Mouse (Mus musculus): ENCODE data around the gene Asah2. TPM values are rescaled to one million over a fixed set of nuclear protein-coding genes. Genes with fewer than 3 reads are reported as not detected.

The Asah2 gene
- polyA plus RNA-seq, 1 experiment from 2014 or later: 3.3 TPM

DNA sequence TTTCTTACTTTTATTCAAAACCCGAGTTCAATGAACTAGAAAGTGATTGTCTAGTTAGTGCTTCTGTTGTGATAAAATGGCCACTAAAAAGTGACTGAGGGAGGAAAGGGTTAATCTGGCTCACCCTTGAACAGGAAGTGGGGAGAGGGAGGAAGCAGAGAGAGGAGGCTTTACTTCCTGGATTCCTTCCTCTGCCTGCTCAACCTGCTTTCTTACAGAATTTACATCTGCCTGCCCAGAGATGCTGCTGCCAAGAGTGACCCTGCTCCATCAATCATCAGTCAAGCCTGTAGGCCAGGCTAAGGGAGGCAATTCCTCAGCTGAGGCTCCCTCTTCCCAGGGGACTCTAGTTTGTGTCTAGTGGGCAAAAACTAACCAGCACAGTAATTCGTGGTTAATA lies 132.1 kb downstream of the Asah2 start:
- no peak overlapping the region for H3K27ac ChIP-seq (replicated peaks in 1 of 2; ENCODE audit: control insufficient read depth in 1 of 2, insufficient read depth in 1 of 2, low read depth in 2 of 2, low read length in 2 of 2)
- no peaks in the 10 kb centered on the region for H3K9me3 ChIP-seq (ENCODE audit: control insufficient read depth, low read length)
- H3K9ac ChIP-seq (ENCODE audit: low read length): no peak overlapping the region
- 59% methylated on average over 2 of the region's 2 CpGs for WGBS
- H3K4me3 ChIP-seq (ENCODE audit: control insufficient read depth in 1 of 2, insufficient read depth in 1 of 2, low read depth in 1 of 2, low read length in 2 of 2): no peak overlapping the region
- no peaks in the 10 kb centered on the region for H3K36me3 ChIP-seq (ENCODE audit: control insufficient read depth, insufficient read depth, low read length)
- no peaks in the 10 kb centered on the region for H3K27me3 ChIP-seq (ENCODE audit: control insufficient read depth, insufficient read depth, low read length)
- H3K4me1 ChIP-seq (ENCODE audit: control insufficient read depth in 2 of 2, insufficient read depth in 2 of 2, low read length in 2 of 2): peaks cover 0 to 3% of the 10 kb centered on the region in 2 experiments; a peak in 2 of 4 replicates
- ATAC-seq (ENCODE audit: insufficient number of reproducible peaks, insufficient read depth, low FRiP score, low read depth): no peak
- H3K4me2 ChIP-seq (ENCODE audit: low read length): no peak overlapping the region

DNA sequence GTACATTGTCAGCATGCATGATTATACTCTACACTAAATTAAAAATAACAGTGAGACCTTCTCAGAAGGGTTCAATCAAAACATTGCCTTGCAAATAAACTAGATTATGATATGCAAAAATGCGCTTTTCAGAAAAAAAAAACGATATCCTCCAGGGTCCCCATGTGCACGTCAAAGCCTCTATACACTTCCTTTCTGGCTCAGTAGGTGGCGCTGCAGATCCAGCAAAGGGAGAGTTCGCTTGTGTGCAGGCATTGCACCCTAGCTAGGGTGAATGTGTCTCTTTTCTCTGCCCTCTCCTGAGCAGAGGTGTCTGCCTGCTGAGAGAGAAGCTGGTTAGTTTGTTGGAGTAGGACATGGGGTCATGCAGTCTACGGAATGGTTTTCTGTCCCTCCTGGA lies 136.0 kb downstream of the Asah2 start:
- H3K4me1 ChIP-seq (ENCODE audit: control insufficient read depth in 2 of 2, insufficient read depth in 2 of 2, low read length in 2 of 2): peaks cover 0 to 5% of the 10 kb centered on the region in 2 experiments; a peak in 2 of 4 replicates
- WGBS: 10% methylated on average over 6 of the region's 6 CpGs
- H3K27me3 ChIP-seq (ENCODE audit: control insufficient read depth, insufficient read depth, low read length): no peaks in the 10 kb centered on the region
- ATAC-seq (ENCODE audit: insufficient number of reproducible peaks, insufficient read depth, low FRiP score, low read depth): no peak
- no peak overlapping the region for H3K9ac ChIP-seq (ENCODE audit: low read length)
- H3K4me2 ChIP-seq (ENCODE audit: low read length): no peak overlapping the region
- H3K9me3 ChIP-seq (ENCODE audit: control insufficient read depth, low read length): no peaks in the 10 kb centered on the region
- no peak overlapping the region for H3K27ac ChIP-seq (replicated peaks in 1 of 2; ENCODE audit: control insufficient read depth in 1 of 2, insufficient read depth in 1 of 2, low read depth in 2 of 2, low read length in 2 of 2)
- no peaks in the 10 kb centered on the region for H3K36me3 ChIP-seq (ENCODE audit: control insufficient read depth, insufficient read depth, low read length)
- no peak overlapping the region for H3K4me3 ChIP-seq (ENCODE audit: control insufficient read depth in 1 of 2, insufficient read depth in 1 of 2, low read depth in 1 of 2, low read length in 2 of 2)

DNA sequence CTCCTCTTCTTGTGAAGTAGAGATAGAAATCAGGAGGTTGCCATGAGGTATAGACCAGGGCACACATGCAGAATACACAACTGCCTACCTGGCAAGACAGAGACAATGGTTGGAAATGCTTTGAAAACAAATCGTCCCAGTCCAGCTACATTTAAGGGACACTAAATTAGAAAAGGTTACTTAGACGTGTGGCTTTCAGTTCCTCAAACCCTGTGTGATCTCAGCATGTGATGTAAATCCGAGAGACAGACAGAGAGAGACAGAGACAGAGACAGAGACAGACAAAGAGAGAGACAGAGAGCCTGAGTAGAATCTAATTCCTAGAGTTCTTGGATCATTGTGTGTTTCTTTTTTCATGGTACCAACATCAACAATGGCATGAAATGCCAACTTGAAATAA lies 136.6 kb downstream of the Asah2 start:
- Histone ChIP-seq H3K27me3 (ENCODE audit: control insufficient read depth, insufficient read depth, low read length) (no peaks in the 10 kb centered on the region), H3K9ac (ENCODE audit: low read length) (no peak overlapping the region), H3K4me1 (ENCODE audit: control insufficient read depth in 2 of 2, insufficient read depth in 2 of 2, low read length in 2 of 2) (peaks cover 0 to 5% of the 10 kb centered on the region in 2 experiments; a peak in 2 of 4 replicates), H3K9me3 (ENCODE audit: control insufficient read depth, low read length) (no peaks in the 10 kb centered on the region), H3K27ac (replicated peaks in 1 of 2; ENCODE audit: control insufficient read depth in 1 of 2, insufficient read depth in 1 of 2, low read depth in 2 of 2, low read length in 2 of 2) (no peak overlapping the region), H3K4me2 (ENCODE audit: low read length) (no peak overlapping the region), H3K36me3 (ENCODE audit: control insufficient read depth, insufficient read depth, low read length) (no peaks in the 10 kb centered on the region), H3K4me3 (ENCODE audit: control insufficient read depth in 1 of 2, insufficient read depth in 1 of 2, low read depth in 1 of 2, low read length in 2 of 2) (no peak overlapping the region)
- no peak for ATAC-seq (ENCODE audit: insufficient number of reproducible peaks, insufficient read depth, low FRiP score, low read depth)
- 45% methylated on average over 3 of the region's 3 CpGs for WGBS

DNA sequence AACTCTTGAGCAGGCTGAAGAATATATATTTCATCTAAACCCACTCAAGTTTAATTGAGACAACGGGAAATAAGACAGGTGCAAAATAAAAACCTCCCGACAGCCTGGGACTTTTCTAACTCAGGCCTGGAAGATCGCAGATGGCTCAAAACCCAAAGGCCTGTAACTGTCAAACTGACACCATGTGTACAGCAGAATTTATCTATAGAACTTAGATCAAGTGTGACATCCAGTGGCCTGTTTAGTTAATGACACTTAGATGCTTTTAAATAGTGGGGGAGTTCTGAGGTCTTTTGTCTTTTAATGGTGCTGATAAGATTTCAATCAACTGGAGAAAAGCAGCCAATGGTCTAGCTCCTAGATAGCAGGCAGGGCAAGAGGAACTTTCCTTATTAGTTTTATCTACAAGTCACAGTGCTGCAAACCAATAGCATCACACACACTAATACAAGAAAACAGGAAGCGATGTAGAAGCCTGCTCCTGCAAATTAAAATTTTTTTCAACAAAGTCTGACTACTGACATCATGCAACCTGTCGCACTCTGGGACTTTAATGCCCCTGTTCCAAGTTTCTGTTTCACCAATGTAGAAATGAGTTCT lies 140.0 kb downstream of the Asah2 start:
- no peaks in the 10 kb centered on the region for H3K36me3 ChIP-seq (ENCODE audit: control insufficient read depth, insufficient read depth, low read length)
- H3K9me3 ChIP-seq (ENCODE audit: control insufficient read depth, low read length): no peaks in the 10 kb centered on the region
- H3K27me3 ChIP-seq (ENCODE audit: control insufficient read depth, insufficient read depth, low read length): no peaks in the 10 kb centered on the region
- H3K9ac ChIP-seq (ENCODE audit: low read length): no peak overlapping the region
- no peak overlapping the region for H3K4me3 ChIP-seq (ENCODE audit: control insufficient read depth in 1 of 2, insufficient read depth in 1 of 2, low read depth in 1 of 2, low read length in 2 of 2)
- 50% methylated on average over 5 of the region's 5 CpGs for WGBS
- H3K4me1 ChIP-seq (ENCODE audit: control insufficient read depth in 2 of 2, insufficient read depth in 2 of 2, low read length in 2 of 2): 0 out of 4 replicates have a peak, but pooled peaks cover 0 to 3% of the 10 kb centered on the region in 2 experiments
- no peak for ATAC-seq (ENCODE audit: insufficient number of reproducible peaks, insufficient read depth, low FRiP score, low read depth)
- no peak overlapping the region for H3K4me2 ChIP-seq (ENCODE audit: low read length)
- no peak overlapping the region for H3K27ac ChIP-seq (replicated peaks in 1 of 2; ENCODE audit: control insufficient read depth in 1 of 2, insufficient read depth in 1 of 2, low read depth in 2 of 2, low read length in 2 of 2)

DNA sequence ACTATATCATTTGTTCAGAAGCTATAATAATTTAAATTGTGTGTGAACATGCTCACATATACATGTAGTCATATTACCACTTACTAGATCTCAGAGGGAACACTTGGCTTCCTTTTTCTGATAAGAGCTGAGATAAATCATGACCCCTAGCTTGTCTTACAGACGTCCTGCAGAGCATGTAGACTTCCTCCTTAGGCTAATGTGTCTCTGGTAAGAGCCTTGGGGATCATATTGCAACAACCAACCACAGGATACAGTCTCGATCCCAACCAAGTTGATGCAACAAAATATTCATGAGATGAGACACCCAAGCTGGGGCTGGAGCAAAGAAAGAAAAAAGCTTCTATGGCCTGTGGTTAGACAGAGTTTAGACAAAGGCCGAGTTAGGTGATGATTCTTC lies 144.9 kb downstream of the Asah2 start:
- Histone ChIP-seq H3K9ac (ENCODE audit: low read length) (no peak overlapping the region), H3K4me3 (ENCODE audit: control insufficient read depth in 1 of 2, insufficient read depth in 1 of 2, low read depth in 1 of 2, low read length in 2 of 2) (no peak overlapping the region), H3K36me3 (ENCODE audit: control insufficient read depth, insufficient read depth, low read length) (no peaks in the 10 kb centered on the region), H3K4me1 (ENCODE audit: control insufficient read depth in 2 of 2, insufficient read depth in 2 of 2, low read length in 2 of 2) (no peaks in the 10 kb centered on the region), H3K27ac (replicated peaks in 1 of 2; ENCODE audit: control insufficient read depth in 1 of 2, insufficient read depth in 1 of 2, low read depth in 2 of 2, low read length in 2 of 2) (no peak overlapping the region), H3K9me3 (ENCODE audit: control insufficient read depth, low read length) (no peaks in the 10 kb centered on the region), H3K27me3 (ENCODE audit: control insufficient read depth, insufficient read depth, low read length) (no peaks in the 10 kb centered on the region), H3K4me2 (ENCODE audit: low read length) (no peak overlapping the region)
- WGBS: 38% methylated on average over 3 of the region's 3 CpGs
- no peak for ATAC-seq (ENCODE audit: insufficient number of reproducible peaks, insufficient read depth, low FRiP score, low read depth)

DNA sequence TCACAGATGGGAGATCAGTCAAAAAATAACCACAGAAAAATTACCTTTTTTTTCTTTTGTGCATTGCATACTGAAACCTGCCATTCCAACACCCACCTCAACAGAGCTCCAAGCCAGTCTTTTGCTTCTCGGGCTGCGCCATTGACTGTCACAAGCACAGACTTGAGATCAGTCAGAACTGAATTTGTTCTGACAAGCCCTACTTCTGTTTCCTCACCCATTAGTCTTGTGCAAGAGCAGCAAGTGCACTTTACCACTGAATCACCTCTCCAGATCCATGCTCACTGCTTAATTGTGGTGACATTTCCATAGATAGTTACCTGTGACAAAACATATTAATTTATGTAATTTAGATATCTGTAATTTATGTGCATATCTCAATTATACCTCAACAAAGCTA lies 147.6 kb downstream of the Asah2 start:
- H3K4me2 ChIP-seq (ENCODE audit: low read length): no peak overlapping the region
- no peak overlapping the region for H3K9ac ChIP-seq (ENCODE audit: low read length)
- no peak overlapping the region for H3K4me3 ChIP-seq (ENCODE audit: control insufficient read depth in 1 of 2, insufficient read depth in 1 of 2, low read depth in 1 of 2, low read length in 2 of 2)
- 95% methylated on average over 2 of the region's 2 CpGs for WGBS
- ATAC-seq (ENCODE audit: insufficient number of reproducible peaks, insufficient read depth, low FRiP score, low read depth): no peak
- no peaks in the 10 kb centered on the region for H3K4me1 ChIP-seq (ENCODE audit: control insufficient read depth in 2 of 2, insufficient read depth in 2 of 2, low read length in 2 of 2)
- no peaks in the 10 kb centered on the region for H3K36me3 ChIP-seq (ENCODE audit: control insufficient read depth, insufficient read depth, low read length)
- H3K27ac ChIP-seq (replicated peaks in 1 of 2; ENCODE audit: control insufficient read depth in 1 of 2, insufficient read depth in 1 of 2, low read depth in 2 of 2, low read length in 2 of 2): no peak overlapping the region
- H3K27me3 ChIP-seq (ENCODE audit: control insufficient read depth, insufficient read depth, low read length): no peaks in the 10 kb centered on the region
- no peaks in the 10 kb centered on the region for H3K9me3 ChIP-seq (ENCODE audit: control insufficient read depth, low read length)

DNA sequence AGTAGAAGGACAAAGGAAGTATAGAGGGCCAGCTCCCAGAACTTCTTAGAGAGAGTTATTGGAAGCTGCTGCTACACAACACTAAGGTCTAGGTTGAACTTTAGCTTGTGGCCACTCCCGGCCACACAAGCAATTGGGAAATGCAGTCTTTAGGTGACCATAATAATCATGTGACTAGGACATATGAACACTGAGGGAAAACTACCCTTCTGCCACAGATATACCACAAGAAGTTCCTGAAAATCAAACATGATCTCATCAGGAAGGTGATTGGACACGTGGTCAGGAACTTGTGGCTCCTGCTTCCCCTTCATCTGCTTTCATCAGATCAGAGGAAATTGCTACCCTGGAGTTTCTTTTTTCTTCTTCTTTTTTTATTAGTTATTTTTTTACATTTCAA lies 151.7 kb downstream of the Asah2 start:
- no peaks in the 10 kb centered on the region for H3K9me3 ChIP-seq (ENCODE audit: control insufficient read depth, low read length)
- no peaks in the 10 kb centered on the region for H3K4me1 ChIP-seq (ENCODE audit: control insufficient read depth in 2 of 2, insufficient read depth in 2 of 2, low read length in 2 of 2)
- H3K9ac ChIP-seq (ENCODE audit: low read length): no peak overlapping the region
- no peaks in the 10 kb centered on the region for H3K27me3 ChIP-seq (ENCODE audit: control insufficient read depth, insufficient read depth, low read length)
- H3K4me3 ChIP-seq (ENCODE audit: control insufficient read depth in 1 of 2, insufficient read depth in 1 of 2, low read depth in 1 of 2, low read length in 2 of 2): no peak overlapping the region
- no peaks in the 10 kb centered on the region for H3K36me3 ChIP-seq (ENCODE audit: control insufficient read depth, insufficient read depth, low read length)
- ATAC-seq (ENCODE audit: insufficient number of reproducible peaks, insufficient read depth, low FRiP score, low read depth): no peak
- H3K4me2 ChIP-seq (ENCODE audit: low read length): no peak overlapping the region
- H3K27ac ChIP-seq (replicated peaks in 1 of 2; ENCODE audit: control insufficient read depth in 1 of 2, insufficient read depth in 1 of 2, low read depth in 2 of 2, low read length in 2 of 2): no peak overlapping the region
- 63% methylated on average over 2 of the region's 2 CpGs for WGBS

DNA sequence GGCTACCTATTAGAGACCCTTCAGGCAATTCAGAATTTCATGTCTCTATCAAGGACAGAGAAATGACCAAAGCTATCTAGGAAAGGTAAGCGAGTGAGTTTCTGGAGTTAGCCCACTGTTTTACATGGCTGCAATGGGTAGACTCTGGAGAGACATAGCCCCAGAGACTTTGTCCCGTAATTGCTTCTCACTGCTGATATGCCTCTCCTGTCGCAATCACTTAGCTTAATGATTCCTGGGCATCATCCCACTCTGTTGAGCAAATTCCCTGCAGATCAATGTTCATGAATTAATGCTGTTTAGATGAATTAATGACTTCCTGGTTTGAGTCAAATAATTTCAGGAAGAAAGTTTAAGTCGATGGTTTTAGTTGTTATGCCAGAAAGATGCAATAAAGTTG lies 153.3 kb downstream of the Asah2 start:
- no peak for ATAC-seq (ENCODE audit: insufficient number of reproducible peaks, insufficient read depth, low FRiP score, low read depth)
- Histone ChIP-seq H3K27ac (replicated peaks in 1 of 2; ENCODE audit: control insufficient read depth in 1 of 2, insufficient read depth in 1 of 2, low read depth in 2 of 2, low read length in 2 of 2) (no peak overlapping the region), H3K27me3 (ENCODE audit: control insufficient read depth, insufficient read depth, low read length) (no peaks in the 10 kb centered on the region), H3K36me3 (ENCODE audit: control insufficient read depth, insufficient read depth, low read length) (no peaks in the 10 kb centered on the region), H3K4me1 (ENCODE audit: control insufficient read depth in 2 of 2, insufficient read depth in 2 of 2, low read length in 2 of 2) (no peaks in the 10 kb centered on the region), H3K9me3 (ENCODE audit: control insufficient read depth, low read length) (no peaks in the 10 kb centered on the region), H3K4me3 (ENCODE audit: control insufficient read depth in 1 of 2, insufficient read depth in 1 of 2, low read depth in 1 of 2, low read length in 2 of 2) (no peak overlapping the region), H3K9ac (ENCODE audit: low read length) (no peak overlapping the region), H3K4me2 (ENCODE audit: low read length) (no peak overlapping the region)
- WGBS: 76% methylated on average over 4 of the region's 4 CpGs
